Comparison of ENCODE assay signal across 13 mouse cellular contexts in genomic region chr11:106313533-106313932, GRCm38 (mm10). TPM values are rescaled to one million over a fixed set of nuclear protein-coding genes. Genes with fewer than 3 reads are reported as not detected.
DNase-seq lines count a peak whose midpoint lies in the region; ATAC-seq and TF ChIP-seq lines count a peak whose summit lies in the region.
"Had no signal": no experiment of that assay in that cellular context is flagged by ENCODE, and none has a peak within 500 bp of the region (broad histone marks: within the 10 kb centered on the region; RNA-seq: fewer than 3 reads in every experiment).

No protein-coding gene starts in this region.

- H3K4me1 ChIP-seq in midbrain, embryonic 11.5 days (ENCODE audit: control insufficient read depth, insufficient read depth, low read length) = no peaks in the 10 kb centered on the region
- H3K4me1 ChIP-seq in midbrain, embryonic 16.5 days (ENCODE audit: control insufficient read depth, insufficient read depth, low read length) = no peaks in the 10 kb centered on the region
- H3K4me1 ChIP-seq in limb, embryonic 14.5 days (ENCODE audit: control insufficient read depth, insufficient read depth, low read length) = peaks cover 38% of the 10 kb centered on the region
- no peaks in the 10 kb centered on the region for H3K4me1 ChIP-seq in hindbrain, embryonic 16.5 days (ENCODE audit: control insufficient read depth, insufficient read depth, low read depth, low read length)
- H3K4me1 ChIP-seq: forebrain, embryonic 13.5 days had no signal

- no peaks in the 10 kb centered on the region for H3K9me3 ChIP-seq in midbrain, embryonic 11.5 days (ENCODE audit: control insufficient read depth, low read length)
- no peaks in the 10 kb centered on the region for H3K9me3 ChIP-seq in midbrain, embryonic 16.5 days (replicated peaks; ENCODE audit: control insufficient read depth, low read length, poor library complexity, severe bottlenecking)
- no peaks in the 10 kb centered on the region for H3K9me3 ChIP-seq in limb, embryonic 14.5 days (ENCODE audit: control insufficient read depth, low read length)
- no peaks in the 10 kb centered on the region for H3K9me3 ChIP-seq in hindbrain, embryonic 16.5 days (ENCODE audit: control insufficient read depth, low read length)
- H3K9me3 ChIP-seq: forebrain, embryonic 13.5 days had no signal

- H3K4me2 ChIP-seq in midbrain, embryonic 11.5 days = no peak overlapping the region
- no peak overlapping the region for H3K4me2 ChIP-seq in midbrain, embryonic 16.5 days (ENCODE audit: low read length)
- no peak overlapping the region for H3K4me2 ChIP-seq in limb, embryonic 14.5 days (replicated peaks; ENCODE audit: low read depth, low read length, severe bottlenecking)
- H3K4me2 ChIP-seq in hindbrain, embryonic 16.5 days (ENCODE audit: low read length) = no peak overlapping the region
- H3K4me2 ChIP-seq: forebrain, embryonic 13.5 days had no signal

- H3K27ac ChIP-seq in midbrain, embryonic 11.5 days (ENCODE audit: low read depth, low read length) = no peak overlapping the region
- no peak overlapping the region for H3K27ac ChIP-seq in midbrain, embryonic 16.5 days (ENCODE audit: low read length)
- no peak overlapping the region for H3K27ac ChIP-seq in limb, embryonic 14.5 days (replicated peaks; ENCODE audit: low read depth, low read length)
- no peak overlapping the region for H3K27ac ChIP-seq in hindbrain, embryonic 16.5 days (ENCODE audit: low read depth, low read length)
- H3K27ac ChIP-seq: forebrain, embryonic 13.5 days; left cerebral cortex, adult 2 months had no signal

- no peak overlapping the region for H3K4me3 ChIP-seq in midbrain, embryonic 11.5 days (ENCODE audit: low read depth, low read length)
- no peak overlapping the region for H3K4me3 ChIP-seq in midbrain, embryonic 16.5 days (ENCODE audit: low read depth, low read length)
- H3K4me3 ChIP-seq in limb, embryonic 14.5 days (replicated peaks; ENCODE audit: low read length) = no peak overlapping the region
- no peak overlapping the region for H3K4me3 ChIP-seq in hindbrain, embryonic 16.5 days (ENCODE audit: low read length)
- H3K4me3 ChIP-seq: forebrain, embryonic 13.5 days; left cerebral cortex, adult 2 months; myocyte had no signal

- DNase-seq in midbrain, embryonic 11.5 days (ENCODE audit: low spot score, missing footprints) = peak; percentile 81
- DNase-seq in limb, embryonic 14.5 days (ENCODE audit: low spot score) = no peak
- DNase-seq in adrenal gland, adult 2 months = no peak
- DNase-seq: cerebellum, adult 18-20 months; right cerebral cortex, postnatal 25 days had no signal

- 79% methylated on average over 5 of the region's 5 CpGs for WGBS in midbrain, embryonic 11.5 days
- WGBS in midbrain, embryonic 16.5 days = 85% methylated on average over 5 of the region's 5 CpGs
- WGBS in limb, embryonic 14.5 days = 32% methylated on average over 5 of the region's 5 CpGs
- 78% methylated on average over 5 of the region's 5 CpGs for WGBS in hindbrain, embryonic 16.5 days

- no peaks in the 10 kb centered on the region for H3K36me3 ChIP-seq in midbrain, embryonic 11.5 days (ENCODE audit: control insufficient read depth, insufficient read depth, low read length)
- no peaks in the 10 kb centered on the region for H3K36me3 ChIP-seq in midbrain, embryonic 16.5 days (ENCODE audit: control insufficient read depth, insufficient read depth, low read length)
- no peaks in the 10 kb centered on the region for H3K36me3 ChIP-seq in limb, embryonic 14.5 days (ENCODE audit: control insufficient read depth, insufficient read depth, low read length)
- H3K36me3 ChIP-seq in hindbrain, embryonic 16.5 days (ENCODE audit: control insufficient read depth, insufficient read depth, low read length) = no peaks in the 10 kb centered on the region

- H3K27me3 ChIP-seq in midbrain, embryonic 11.5 days (ENCODE audit: control insufficient read depth, insufficient read depth, low read length) = no peaks in the 10 kb centered on the region
- H3K27me3 ChIP-seq in midbrain, embryonic 16.5 days (ENCODE audit: control insufficient read depth, insufficient read depth, low read depth, low read length) = no peaks in the 10 kb centered on the region
- H3K27me3 ChIP-seq in limb, embryonic 14.5 days (ENCODE audit: control insufficient read depth, insufficient read depth, low read length) = no peaks in the 10 kb centered on the region
- no peaks in the 10 kb centered on the region for H3K27me3 ChIP-seq in hindbrain, embryonic 16.5 days (replicated peaks; ENCODE audit: control insufficient read depth, insufficient read depth, low read length)
- H3K27me3 ChIP-seq: forebrain, embryonic 13.5 days had no signal

- ATAC-seq in midbrain, embryonic 11.5 days (ENCODE audit: low FRiP score) = no peak
- ATAC-seq in midbrain, embryonic 16.5 days = no peak
- peak; percentile 68 for ATAC-seq in common myeloid progenitor, adult 5-6 weeks (replicated peaks; ENCODE audit: low read depth, poor library complexity, severe bottlenecking)
- ATAC-seq in limb, embryonic 14.5 days (ENCODE audit: low FRiP score, low read depth) = no peak
- peak; percentile 57 for ATAC-seq in megakaryocyte progenitor cell, adult 5-6 weeks (replicated peaks; ENCODE audit: poor library complexity)
- no peak for ATAC-seq in hindbrain, embryonic 16.5 days
- ATAC-seq: forebrain, embryonic 13.5 days had no signal

- TF ChIP-seq POLR2A in limb, embryonic 14.5 days (IDR thresholded peaks at IDR 0.05; ENCODE audit: borderline replicate concordance, extremely low read depth, insufficient read depth, insufficient read length) = no peak

- H3K9ac ChIP-seq in midbrain, embryonic 11.5 days (ENCODE audit: low read length) = no peak overlapping the region
- no peak overlapping the region for H3K9ac ChIP-seq in midbrain, embryonic 16.5 days (ENCODE audit: low read depth, low read length)
- 0 out of 2 replicates have a peak overlapping the region, but pooled peaks have one; percentile 21 for H3K9ac ChIP-seq in limb, embryonic 14.5 days (ENCODE audit: low read depth, low read length, severe bottlenecking)
- H3K9ac ChIP-seq in hindbrain, embryonic 16.5 days (ENCODE audit: low read depth, low read length) = no peak overlapping the region
- H3K9ac ChIP-seq: forebrain, embryonic 13.5 days had no signal

RNA-seq across cellular contexts. Expression of gene Cd79b, which starts 1.0 kb away (rescaled TPM):
- 1.2 and 1.8 TPM in 2 replicates for polyA plus RNA-seq in midbrain, embryonic 11.5 days (2014; fragmentation: Nextera tagmentation; extraction: Ambion mirVana)
- polyA plus RNA-seq in midbrain, embryonic 16.5 days (2015; fragmentation: Nextera tagmentation; extraction: Ambion mirVana) = 0.76 and 0.92 TPM in 2 replicates
- 16.6 and 19.8 TPM in 2 replicates for total RNA-seq in common myeloid progenitor, adult 5-6 weeks (2017)
- polyA plus RNA-seq in limb, embryonic 14.5 days (2012; rRNA removed) = 2.6 and 2.7 TPM in 2 replicates
- polyA plus RNA-seq in limb, embryonic 14.5 days (2014; fragmentation: Nextera tagmentation; extraction: Ambion mirVana) = 3.0 and 5.0 TPM in 2 replicates
- total RNA-seq in megakaryocyte progenitor cell, adult 5-6 weeks (2015) = 47.2 and 51.9 TPM in 2 replicates
- total RNA-seq in megakaryocyte progenitor cell, adult 5-6 weeks (2017) = 29.6 and 30.9 TPM in 2 replicates
- 0.85 and 1.5 TPM in 2 replicates for polyA plus RNA-seq in hindbrain, embryonic 16.5 days (2015; fragmentation: Nextera tagmentation; extraction: Ambion mirVana)
- under 1 TPM; 0.79 to 0.81 TPM for total RNA-seq in adrenal gland, adult 2 months (2021)
- 0.93 and 1.1 TPM in 2 replicates for polyA plus RNA-seq in adrenal gland, adult 2 months (2012; rRNA removed)
- total RNA-seq: left cerebral cortex, adult 2 months had no signal
- polyA plus RNA-seq: myocyte had no signal

RNA-seq across cellular contexts. Expression of gene Gh, which starts 11.9 kb away (rescaled TPM):
- not detected in 2 replicates for polyA plus RNA-seq in midbrain, embryonic 11.5 days (2014; fragmentation: Nextera tagmentation; extraction: Ambion mirVana)
- 1.2 TPM in 1 of 2 replicates, not detected in the other for polyA plus RNA-seq in midbrain, embryonic 16.5 days (2015; fragmentation: Nextera tagmentation; extraction: Ambion mirVana)
- total RNA-seq in common myeloid progenitor, adult 5-6 weeks (2017) = not detected in 2 replicates
- not detected in 2 replicates for polyA plus RNA-seq in limb, embryonic 14.5 days (2012; rRNA removed)
- not detected in 2 replicates for polyA plus RNA-seq in limb, embryonic 14.5 days (2014; fragmentation: Nextera tagmentation; extraction: Ambion mirVana)
- not detected in 2 replicates for total RNA-seq in megakaryocyte progenitor cell, adult 5-6 weeks (2015)
- total RNA-seq in megakaryocyte progenitor cell, adult 5-6 weeks (2017) = not detected in 2 replicates
- 0.61 TPM in 1 of 2 replicates, not detected in the other for polyA plus RNA-seq in hindbrain, embryonic 16.5 days (2015; fragmentation: Nextera tagmentation; extraction: Ambion mirVana)
- total RNA-seq in adrenal gland, adult 2 months (2021) = not detected
- polyA plus RNA-seq in adrenal gland, adult 2 months (2012; rRNA removed) = not detected in 2 replicates
- total RNA-seq: heart, postnatal 25 days; left cerebral cortex, adult 2 months had no signal
- polyA plus RNA-seq: forebrain, embryonic 13.5 days; myocyte had no signal

RNA-seq across cellular contexts. Expression of gene Tcam1, which starts 37.1 kb away (rescaled TPM):
- polyA plus RNA-seq in midbrain, embryonic 11.5 days (2014; fragmentation: Nextera tagmentation; extraction: Ambion mirVana) = 0.04 TPM in 2 replicates
- polyA plus RNA-seq in midbrain, embryonic 16.5 days (2015; fragmentation: Nextera tagmentation; extraction: Ambion mirVana) = 0.05 and 0.21 TPM in 2 replicates
- 3.1 and 3.3 TPM in 2 replicates for total RNA-seq in common myeloid progenitor, adult 5-6 weeks (2017)
- polyA plus RNA-seq in limb, embryonic 14.5 days (2012; rRNA removed) = 0.78 and 1.0 TPM in 2 replicates
- 0.22 and 0.66 TPM in 2 replicates for polyA plus RNA-seq in limb, embryonic 14.5 days (2014; fragmentation: Nextera tagmentation; extraction: Ambion mirVana)
- 2.2 and 2.3 TPM in 2 replicates for total RNA-seq in megakaryocyte progenitor cell, adult 5-6 weeks (2015)
- total RNA-seq in megakaryocyte progenitor cell, adult 5-6 weeks (2017) = 1.6 and 1.7 TPM in 2 replicates
- polyA plus RNA-seq in hindbrain, embryonic 16.5 days (2015; fragmentation: Nextera tagmentation; extraction: Ambion mirVana) = 0.06 and 0.14 TPM in 2 replicates
- total RNA-seq in adrenal gland, adult 2 months (2021) = under 1 TPM; 0.10 to 0.26 TPM
- not detected in 2 replicates for polyA plus RNA-seq in adrenal gland, adult 2 months (2012; rRNA removed)
- total RNA-seq: heart, postnatal 25 days; left cerebral cortex, adult 2 months had no signal

RNA-seq across cellular contexts. Expression of gene Scn4a, which starts 39.6 kb away (rescaled TPM):
- polyA plus RNA-seq in midbrain, embryonic 11.5 days (2014; fragmentation: Nextera tagmentation; extraction: Ambion mirVana) = not detected in 2 replicates
- not detected in 2 replicates for polyA plus RNA-seq in midbrain, embryonic 16.5 days (2015; fragmentation: Nextera tagmentation; extraction: Ambion mirVana)
- total RNA-seq in common myeloid progenitor, adult 5-6 weeks (2017) = 0.05 TPM in 1 of 2 replicates, not detected in the other
- polyA plus RNA-seq in limb, embryonic 14.5 days (2012; rRNA removed) = 2.0 and 2.5 TPM in 2 replicates
- polyA plus RNA-seq in limb, embryonic 14.5 days (2014; fragmentation: Nextera tagmentation; extraction: Ambion mirVana) = 0.15 and 0.30 TPM in 2 replicates
- total RNA-seq in megakaryocyte progenitor cell, adult 5-6 weeks (2015) = 0.12 TPM in 1 of 2 replicates, not detected in the other
- 0.03 TPM in 1 of 2 replicates, not detected in the other for total RNA-seq in megakaryocyte progenitor cell, adult 5-6 weeks (2017)
- 0.06 TPM in 1 of 2 replicates, not detected in the other for polyA plus RNA-seq in hindbrain, embryonic 16.5 days (2015; fragmentation: Nextera tagmentation; extraction: Ambion mirVana)
- under 1 TPM; 0.07 to 0.09 TPM for total RNA-seq in adrenal gland, adult 2 months (2021)
- polyA plus RNA-seq in adrenal gland, adult 2 months (2012; rRNA removed) = 0.01 and 0.15 TPM in 2 replicates
- total RNA-seq: left cerebral cortex, adult 2 months had no signal
- polyA plus RNA-seq: forebrain, embryonic 13.5 days had no signal

RNA-seq across cellular contexts. Expression of gene Smarcd2, which starts 40.8 kb away (rescaled TPM):
- polyA plus RNA-seq in midbrain, embryonic 11.5 days (2014; fragmentation: Nextera tagmentation; extraction: Ambion mirVana) = 23.0 and 26.5 TPM in 2 replicates
- polyA plus RNA-seq in midbrain, embryonic 16.5 days (2015; fragmentation: Nextera tagmentation; extraction: Ambion mirVana) = 7.1 and 7.8 TPM in 2 replicates
- total RNA-seq in common myeloid progenitor, adult 5-6 weeks (2017) = 211 and 253 TPM in 2 replicates
- 184 and 203 TPM in 2 replicates for polyA plus RNA-seq in limb, embryonic 14.5 days (2012; rRNA removed)
- polyA plus RNA-seq in limb, embryonic 14.5 days (2014; fragmentation: Nextera tagmentation; extraction: Ambion mirVana) = 114 and 130 TPM in 2 replicates
- total RNA-seq in megakaryocyte progenitor cell, adult 5-6 weeks (2015) = 62.9 and 63.5 TPM in 2 replicates
- total RNA-seq in megakaryocyte progenitor cell, adult 5-6 weeks (2017) = 216 and 275 TPM in 2 replicates
- polyA plus RNA-seq in hindbrain, embryonic 16.5 days (2015; fragmentation: Nextera tagmentation; extraction: Ambion mirVana) = 9.6 and 11.2 TPM in 2 replicates
- 10 to 100 TPM; 64.5 to 80.6 TPM for total RNA-seq in adrenal gland, adult 2 months (2021)
- 112 and 121 TPM in 2 replicates for polyA plus RNA-seq in adrenal gland, adult 2 months (2012; rRNA removed)

Comparison
In these comparisons a context has a peak if more than half of its experiments do, and no peak if none do; other contexts are left out.
1. ATAC-seq: peak in common myeloid progenitor, adult 5-6 weeks (single experiment) and megakaryocyte progenitor cell, adult 5-6 weeks (single experiment); none in midbrain, embryonic 11.5 days (single experiment), midbrain, embryonic 16.5 days (single experiment), limb, embryonic 14.5 days (single experiment) and hindbrain, embryonic 16.5 days (single experiment).